Comparison of ENCODE assay signal across 14 mouse cellular contexts in genomic region chr15:25904435-25905021, GRCm38 (mm10).
DNase-seq lines count a peak whose midpoint lies in the region; ATAC-seq and TF ChIP-seq lines count a peak whose summit lies in the region.
"Had no signal": no experiment of that assay in that cellular context is flagged by ENCODE, and none has a peak within 500 bp of the region (broad histone marks: within the 10 kb centered on the region; RNA-seq: fewer than 3 reads in every experiment).

No protein-coding gene starts in this region.

- no peaks in the 10 kb centered on the region for H3K27me3 ChIP-seq in spleen, adult 2 months (ENCODE audit: control insufficient read depth, insufficient read depth, low read length)
- no peaks in the 10 kb centered on the region for H3K27me3 ChIP-seq in forebrain, postnatal 0 days (ENCODE audit: insufficient read depth, low read length)
- H3K27me3 ChIP-seq in midbrain, embryonic 16.5 days (ENCODE audit: control insufficient read depth, insufficient read depth, low read depth, low read length) = no peaks in the 10 kb centered on the region
- H3K27me3 ChIP-seq: embryonic facial prominence, embryonic 13.5 days; hindbrain, embryonic 15.5 days; limb, embryonic 15.5 days; midbrain, embryonic 12.5 days had no signal

- H3K9me3 ChIP-seq in forebrain, postnatal 0 days (ENCODE audit: low read length) = no peaks in the 10 kb centered on the region
- H3K9me3 ChIP-seq in midbrain, embryonic 16.5 days (replicated peaks; ENCODE audit: control insufficient read depth, low read length, poor library complexity, severe bottlenecking) = no peaks in the 10 kb centered on the region
- H3K9me3 ChIP-seq: embryonic facial prominence, embryonic 13.5 days; hindbrain, embryonic 15.5 days; limb, embryonic 15.5 days; midbrain, embryonic 12.5 days had no signal

- H3K36me3 ChIP-seq in spleen, adult 2 months (ENCODE audit: control insufficient read depth, insufficient read depth, low read length) = peaks cover 4% of the 10 kb centered on the region; the same call in 1 of the 2 replicates
- no peaks in the 10 kb centered on the region for H3K36me3 ChIP-seq in forebrain, postnatal 0 days (ENCODE audit: insufficient read depth)
- no peaks in the 10 kb centered on the region for H3K36me3 ChIP-seq in midbrain, embryonic 16.5 days (ENCODE audit: control insufficient read depth, insufficient read depth, low read length)
- H3K36me3 ChIP-seq: embryonic facial prominence, embryonic 13.5 days; hindbrain, embryonic 15.5 days; limb, embryonic 15.5 days; midbrain, embryonic 12.5 days had no signal

- ATAC-seq in forebrain, postnatal 0 days = peak; percentile 42
- ATAC-seq in midbrain, embryonic 16.5 days = no peak

- peak; percentile 75 for DNase-seq in gastrocnemius, adult 2 months
- no peak for DNase-seq in gastrocnemius, postnatal 4 days (ENCODE audit: low spot score in 2 of 2)
- no peak for DNase-seq in spleen, adult 2 months (ENCODE audit: low read depth in 1 of 2, low spot score in 2 of 2)
- no peak for DNase-seq in spleen, adult 12 weeks (ENCODE audit: low spot score)
- DNase-seq in forebrain, postnatal 0 days = peak; percentile 66
- DNase-seq in adrenal gland, postnatal 14 days = no peak
- DNase-seq: adrenal gland, postnatal 10 days; kidney, adult 8-10 months; spleen, adult 18-20 months had no signal

- peaks cover 16% of the 10 kb centered on the region; the same call in 1 of the 2 replicates for H3K4me1 ChIP-seq in spleen, adult 2 months (ENCODE audit: control insufficient read depth, insufficient read depth, insufficient read length)
- no peaks in the 10 kb centered on the region; the same call in 1 of the 2 replicates for H3K4me1 ChIP-seq in forebrain, postnatal 0 days (ENCODE audit: insufficient read depth)
- H3K4me1 ChIP-seq in midbrain, embryonic 16.5 days (ENCODE audit: control insufficient read depth, insufficient read depth, low read length) = no peaks in the 10 kb centered on the region; the same call in 1 of the 2 replicates
- H3K4me1 ChIP-seq: embryonic facial prominence, embryonic 13.5 days; hindbrain, embryonic 15.5 days; midbrain, embryonic 12.5 days had no signal

- TF ChIP-seq POLR2A in spleen, adult 2 months (IDR thresholded peaks at IDR 0.05; ENCODE audit: low read depth, low read length) = no peak

- TF ChIP-seq CTCF in gastrocnemius, adult 2 months (IDR thresholded peaks at IDR 0.05) = no peak
- no peak for TF ChIP-seq CTCF in spleen, adult 2 months (IDR thresholded peaks at IDR 0.05; ENCODE audit: extremely low read depth, insufficient read depth, insufficient read length, insufficient replicate concordance)
- TF ChIP-seq CTCF in forebrain, postnatal 0 days (IDR thresholded peaks at IDR 0.05; ENCODE audit: low read depth) = no peak

- intact Hi-C loops in gastrocnemius, adult 2 months (cut with DNase I) = loop anchor here (1.0 to 5.0 kb wide), 2 partner anchors 37 to 97 kb away; no protein-coding TSS in a partner anchor

- no peak overlapping the region for H3K9ac ChIP-seq in forebrain, postnatal 0 days
- H3K9ac ChIP-seq in midbrain, embryonic 16.5 days (ENCODE audit: low read depth, low read length) = no peak overlapping the region
- H3K9ac ChIP-seq: embryonic facial prominence, embryonic 13.5 days; hindbrain, embryonic 15.5 days; limb, embryonic 15.5 days; midbrain, embryonic 12.5 days had no signal

- H3K27ac ChIP-seq in gastrocnemius, adult 2 months = peak overlapping the region; percentile 87
- H3K27ac ChIP-seq in spleen, adult 2 months (ENCODE audit: insufficient read depth, low read length) = peak overlapping the region; percentile 38
- no peak overlapping the region for H3K27ac ChIP-seq in forebrain, postnatal 0 days (ENCODE audit: low read depth, low read length)
- H3K27ac ChIP-seq in midbrain, embryonic 16.5 days (ENCODE audit: low read length) = no peak overlapping the region
- H3K27ac ChIP-seq: embryonic facial prominence, embryonic 13.5 days; hindbrain, embryonic 15.5 days; limb, embryonic 15.5 days; midbrain, embryonic 12.5 days had no signal

- WGBS in spleen, adult 2 months = 21% methylated on average over 14 of the region's 14 CpGs
- WGBS in forebrain, postnatal 0 days = 59% methylated on average over 14 of the region's 14 CpGs
- WGBS in midbrain, embryonic 16.5 days = 88% methylated on average over 14 of the region's 14 CpGs

- no peak overlapping the region for H3K4me2 ChIP-seq in forebrain, postnatal 0 days (ENCODE audit: low read depth)
- H3K4me2 ChIP-seq in midbrain, embryonic 16.5 days (ENCODE audit: low read length) = no peak overlapping the region
- H3K4me2 ChIP-seq: embryonic facial prominence, embryonic 13.5 days; hindbrain, embryonic 15.5 days; limb, embryonic 15.5 days; midbrain, embryonic 12.5 days had no signal

- H3K4me3 ChIP-seq in gastrocnemius, adult 2 months = peak overlapping the region; percentile 33
- no peak overlapping the region for H3K4me3 ChIP-seq in spleen, adult 2 months (ENCODE audit: extremely low read depth, insufficient read depth, insufficient read length)
- no peak overlapping the region for H3K4me3 ChIP-seq in forebrain, postnatal 0 days (ENCODE audit: low read depth, low read length)
- H3K4me3 ChIP-seq in midbrain, embryonic 16.5 days (ENCODE audit: low read depth, low read length) = no peak overlapping the region
- H3K4me3 ChIP-seq: embryonic facial prominence, embryonic 13.5 days; hindbrain, embryonic 15.5 days; limb, embryonic 15.5 days; midbrain, embryonic 12.5 days had no signal

Comparison
In these comparisons a context has a peak if more than half of its experiments do, and no peak if none do; other contexts are left out.
1. DNase-seq: peak in gastrocnemius, adult 2 months (single experiment) and forebrain, postnatal 0 days (single experiment); none in gastrocnemius, postnatal 4 days (0 of 2), spleen, adult 2 months (0 of 2), spleen, adult 12 weeks (single experiment) and adrenal gland, postnatal 14 days (single experiment).
2. H3K27ac ChIP-seq: peak in gastrocnemius, adult 2 months (single experiment) and spleen, adult 2 months (single experiment); none in forebrain, postnatal 0 days (single experiment) and midbrain, embryonic 16.5 days (single experiment).